Mouse (Mus musculus): ENCODE measurements around the gene Itgam. TPM values are rescaled to one million over a fixed set of nuclear protein-coding genes. Genes with fewer than 3 reads are reported as not detected.

Gene Itgam
- total RNA-seq, 1 experiment, result 1.0 TPM

DNA sequence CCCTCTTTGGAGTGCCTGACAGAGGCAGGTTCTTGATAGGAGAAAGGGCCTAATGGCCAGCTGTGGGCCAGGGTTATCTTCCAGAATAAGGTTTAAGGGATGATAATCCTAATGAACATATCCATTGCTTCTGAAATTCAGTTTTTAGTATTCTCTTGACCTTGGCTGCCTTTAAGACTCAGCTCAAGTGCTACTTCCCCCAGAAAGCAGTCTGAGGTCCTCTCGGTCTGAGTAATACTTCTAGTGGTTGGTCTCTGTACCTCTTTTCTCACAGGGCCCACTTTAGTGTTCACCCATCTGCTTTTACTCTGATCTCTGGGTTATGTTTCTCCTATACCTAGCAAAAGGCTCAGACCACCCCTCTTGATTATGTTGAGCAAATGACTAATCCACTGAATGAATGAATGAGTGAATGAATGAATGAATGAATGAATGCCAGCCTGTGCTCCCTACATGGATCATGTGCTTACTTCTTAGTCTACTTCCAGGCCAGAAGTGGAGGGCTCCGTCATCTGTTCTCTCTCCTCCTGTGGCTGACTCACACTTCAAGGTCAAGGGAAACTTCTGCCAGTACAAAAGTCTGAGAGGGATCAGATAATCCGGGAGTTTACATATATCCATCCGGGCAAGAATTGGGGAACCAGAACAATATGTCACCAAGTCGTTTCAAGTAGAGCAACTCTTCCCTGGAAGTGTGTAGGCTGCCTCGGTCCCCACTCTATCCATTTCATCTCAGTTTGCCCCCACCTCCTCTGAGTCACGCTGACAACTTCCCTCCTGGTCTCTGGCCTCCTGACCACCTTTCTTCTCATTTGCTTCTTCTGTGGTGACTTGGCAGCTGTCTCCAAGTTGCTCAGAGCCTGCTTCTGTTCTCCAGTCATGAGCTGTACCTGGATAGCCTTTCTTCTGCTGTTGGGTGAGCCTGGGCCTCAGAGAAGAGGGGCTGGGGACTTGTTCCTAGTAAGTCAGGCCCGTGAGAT is 66.6 kb downstream of the Itgam start, which contains the start of gene Itgax:
Gene Itgax, plus strand, starts transcription at position 807 of the 980 bp plus-strand sequence.
- in situ Hi-C loops (cut with MboI; ENCODE audit: low sequenced_read_pairs in 2 of 2, unreplicated experiment in 2 of 2), result no loop called here
- no peak within 1 kb of the TSS for H3K4me3 ChIP-seq (ENCODE audit: insufficient read depth in 1 of 2, low read depth in 1 of 2, low read length in 2 of 2, poor library complexity in 1 of 2, severe bottlenecking in 1 of 2)
- TF ChIP-seq HCFC1 (IDR thresholded peaks at IDR 0.05; ENCODE audit: borderline replicate concordance, insufficient read depth, low read length) (no peak), MAFK (IDR thresholded peaks at IDR 0.05; ENCODE audit: insufficient read depth, low read depth, low read length) (no peak), ZNF384 (IDR thresholded peaks at IDR 0.05; ENCODE audit: low read depth, low read length) (no peak)
- no peaks in the 10 kb centered on the region for H3K36me3 ChIP-seq (ENCODE audit: control insufficient read depth, insufficient read depth, low read length, poor library complexity, severe bottlenecking)
- no peaks in the 10 kb centered on the region for H3K4me1 ChIP-seq (ENCODE audit: control insufficient read depth in 2 of 2, insufficient read depth in 2 of 2, low read length in 2 of 2, poor library complexity in 1 of 2)
- H3K9ac ChIP-seq (ENCODE audit: insufficient read depth, low read depth, low read length, poor library complexity, severe bottlenecking), result no peak within 1 kb of the TSS
- no peaks in the 10 kb centered on the region for H3K9me3 ChIP-seq (ENCODE audit: control insufficient read depth, insufficient read depth, low read depth, low read length)
- no peak for DNase-seq (ENCODE audit: low read depth, low spot score)
- no peak within 1 kb of the TSS for H3K27ac ChIP-seq (ENCODE audit: insufficient read depth, low read depth, low read length, poor library complexity, severe bottlenecking)

DNA sequence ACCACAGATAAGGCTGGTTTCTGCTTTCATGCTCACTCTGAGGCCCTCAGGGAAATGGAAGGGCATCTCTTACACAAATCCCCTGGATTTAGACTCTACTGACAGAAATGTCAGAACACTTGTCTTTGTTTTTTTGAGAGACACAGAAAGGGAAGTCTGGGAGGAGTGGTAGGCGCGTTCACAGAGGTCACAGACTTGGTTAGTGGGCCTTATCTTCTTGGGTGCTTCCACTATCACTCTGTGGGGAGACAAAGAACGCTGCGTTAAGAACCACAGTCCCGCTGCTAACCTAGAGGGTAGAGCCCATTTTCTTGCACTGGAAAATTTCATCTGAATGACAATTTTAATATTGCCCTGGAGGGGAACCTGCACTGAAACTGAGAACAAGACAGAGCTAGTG is 69.7 kb downstream of the Itgam start:
- TF ChIP-seq ZC3H11A (IDR thresholded peaks at IDR 0.05; ENCODE audit: borderline replicate concordance, low read depth, low read length) (no peak), CHD2 (IDR thresholded peaks at IDR 0.05; ENCODE audit: low read depth, low read length) (no peak), ZNF384 (IDR thresholded peaks at IDR 0.05; ENCODE audit: low read depth, low read length) (no peak), HCFC1 (IDR thresholded peaks at IDR 0.05; ENCODE audit: borderline replicate concordance, insufficient read depth, low read length) (no peak), MAFK (IDR thresholded peaks at IDR 0.05; ENCODE audit: insufficient read depth, low read depth, low read length) (no peak)
- H3K9ac ChIP-seq (ENCODE audit: insufficient read depth, low read depth, low read length, poor library complexity, severe bottlenecking), result no peak overlapping the region
- in situ Hi-C loops (cut with MboI; ENCODE audit: low sequenced_read_pairs in 2 of 2, unreplicated experiment in 2 of 2), result no loop called here

DNA sequence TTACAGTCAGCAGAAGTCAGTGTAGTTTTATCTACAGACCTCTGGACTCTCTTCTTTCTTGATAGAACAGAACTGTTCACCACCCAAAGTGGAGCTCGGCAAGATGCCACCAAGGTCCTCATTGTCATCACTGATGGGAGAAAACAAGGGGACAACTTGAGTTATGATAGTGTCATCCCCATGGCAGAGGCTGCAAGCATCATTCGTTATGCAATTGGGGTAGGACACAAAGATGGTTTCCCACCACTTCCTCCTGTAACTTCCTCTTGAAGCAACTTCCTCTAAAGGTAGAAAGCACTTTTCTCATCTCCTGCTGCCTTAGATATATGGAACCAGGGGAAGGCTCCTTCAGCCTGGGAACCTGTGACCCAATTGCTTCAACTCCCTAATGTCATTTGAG is 71.2 kb downstream of the Itgam start:
- H3K36me3 ChIP-seq (ENCODE audit: control insufficient read depth, insufficient read depth, low read length, poor library complexity, severe bottlenecking), result no peaks in the 10 kb centered on the region
- H3K9me3 ChIP-seq (ENCODE audit: control insufficient read depth, insufficient read depth, low read depth, low read length), result no peaks in the 10 kb centered on the region
- H3K4me3 ChIP-seq (ENCODE audit: insufficient read depth in 1 of 2, low read depth in 1 of 2, low read length in 2 of 2, poor library complexity in 1 of 2, severe bottlenecking in 1 of 2), result no peak overlapping the region
- H3K27ac ChIP-seq (ENCODE audit: insufficient read depth, low read depth, low read length, poor library complexity, severe bottlenecking), result no peak overlapping the region
- H3K9ac ChIP-seq (ENCODE audit: insufficient read depth, low read depth, low read length, poor library complexity, severe bottlenecking), result no peak overlapping the region
- no peak for DNase-seq (ENCODE audit: low read depth, low spot score)
- H3K4me1 ChIP-seq (ENCODE audit: control insufficient read depth in 2 of 2, insufficient read depth in 2 of 2, low read length in 2 of 2, poor library complexity in 1 of 2), result no peaks in the 10 kb centered on the region
- in situ Hi-C loops (cut with MboI; ENCODE audit: low sequenced_read_pairs in 2 of 2, unreplicated experiment in 2 of 2), result no loop called here
- TF ChIP-seq MAFK (IDR thresholded peaks at IDR 0.05; ENCODE audit: insufficient read depth, low read depth, low read length), result no peak
- no peak for TF ChIP-seq CHD2 (IDR thresholded peaks at IDR 0.05; ENCODE audit: low read depth, low read length)
- no peak for TF ChIP-seq ZNF384 (IDR thresholded peaks at IDR 0.05; ENCODE audit: low read depth, low read length)
- TF ChIP-seq ZC3H11A (IDR thresholded peaks at IDR 0.05; ENCODE audit: borderline replicate concordance, low read depth, low read length), result no peak

More for the DNA sequence above, 69.7 kb downstream of the Itgam start:
- DNase-seq (ENCODE audit: low read depth, low spot score), result no peak
- no peaks in the 10 kb centered on the region for H3K4me1 ChIP-seq (ENCODE audit: control insufficient read depth in 2 of 2, insufficient read depth in 2 of 2, low read length in 2 of 2, poor library complexity in 1 of 2)
- H3K4me3 ChIP-seq (ENCODE audit: insufficient read depth in 1 of 2, low read depth in 1 of 2, low read length in 2 of 2, poor library complexity in 1 of 2, severe bottlenecking in 1 of 2), result no peak overlapping the region
- H3K27ac ChIP-seq (ENCODE audit: insufficient read depth, low read depth, low read length, poor library complexity, severe bottlenecking), result no peak overlapping the region
- no peaks in the 10 kb centered on the region for H3K36me3 ChIP-seq (ENCODE audit: control insufficient read depth, insufficient read depth, low read length, poor library complexity, severe bottlenecking)
- H3K9me3 ChIP-seq (ENCODE audit: control insufficient read depth, insufficient read depth, low read depth, low read length), result no peaks in the 10 kb centered on the region

DNA sequence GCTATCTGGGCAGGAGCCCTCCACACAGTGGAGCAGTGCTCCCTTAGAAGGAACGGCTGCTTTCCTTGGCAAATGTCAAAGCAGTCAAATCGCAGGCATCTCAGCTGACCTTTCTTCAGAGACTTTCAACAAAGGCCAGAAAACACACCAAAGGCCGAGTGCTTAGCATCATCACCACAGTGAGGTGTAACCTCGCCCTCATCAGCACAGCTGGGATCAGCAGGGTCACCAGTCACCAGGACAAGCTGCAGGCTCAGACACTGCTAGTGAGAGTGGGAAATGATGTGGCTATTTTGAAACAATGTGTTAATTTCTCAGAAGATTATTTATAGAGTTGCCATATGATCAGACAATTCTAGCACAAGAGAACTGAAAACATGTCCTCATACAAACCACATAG is 74.5 kb downstream of the Itgam start:
- Histone ChIP-seq H3K4me1 (ENCODE audit: control insufficient read depth in 2 of 2, insufficient read depth in 2 of 2, low read length in 2 of 2, poor library complexity in 1 of 2) (no peaks in the 10 kb centered on the region), H3K9ac (ENCODE audit: insufficient read depth, low read depth, low read length, poor library complexity, severe bottlenecking) (no peak overlapping the region), H3K9me3 (ENCODE audit: control insufficient read depth, insufficient read depth, low read depth, low read length) (no peaks in the 10 kb centered on the region), H3K36me3 (ENCODE audit: control insufficient read depth, insufficient read depth, low read length, poor library complexity, severe bottlenecking) (no peaks in the 10 kb centered on the region), H3K4me3 (ENCODE audit: insufficient read depth in 1 of 2, low read depth in 1 of 2, low read length in 2 of 2, poor library complexity in 1 of 2, severe bottlenecking in 1 of 2) (no peak overlapping the region), H3K27ac (ENCODE audit: insufficient read depth, low read depth, low read length, poor library complexity, severe bottlenecking) (no peak overlapping the region)
- in situ Hi-C loops (cut with MboI; ENCODE audit: low sequenced_read_pairs in 2 of 2, unreplicated experiment in 2 of 2), result no loop called here
- DNase-seq (ENCODE audit: low read depth, low spot score), result no peak
- TF ChIP-seq MAFK (IDR thresholded peaks at IDR 0.05; ENCODE audit: insufficient read depth, low read depth, low read length) (no peak), ZNF384 (IDR thresholded peaks at IDR 0.05; ENCODE audit: low read depth, low read length) (no peak), HCFC1 (IDR thresholded peaks at IDR 0.05; ENCODE audit: borderline replicate concordance, insufficient read depth, low read length) (no peak), CHD2 (IDR thresholded peaks at IDR 0.05; ENCODE audit: low read depth, low read length) (no peak)
